Mouse (Mus musculus) C2C12 (cell line): Measurements from ENCODE around the gene Ppp1r21. TPM values are rescaled to one million over a fixed set of nuclear protein-coding genes. Genes with fewer than 3 reads are reported as not detected.
A peak's percentile ranks its signal among the peaks of the same experiment; 100 is the strongest.

Experiments
- H3K27me3 ChIP-seq: one replicate; pipeline ENCODE4 v1.6.1; 2011; ENCODE audit not compliant: control insufficient read depth, insufficient read depth, insufficient read length
- H3K36me3 ChIP-seq: one replicate; pipeline ENCODE4 v1.6.1; 2011; ENCODE audit not compliant: control insufficient read depth, insufficient read depth
- H3K4me3 ChIP-seq: one replicate; pipeline ENCODE4 v1.5.1; 2011; ENCODE audit warnings: mild to moderate bottlenecking, control low read depth; ENCODE audit not compliant: poor library complexity, insufficient read depth, severe bottlenecking
- H3K79me2 ChIP-seq: one replicate; pipeline ENCODE4 v1.6.1; 2011; ENCODE audit not compliant: control insufficient read depth, insufficient read depth
- H3K79me3 ChIP-seq: one replicate; pipeline ENCODE4 v1.6.1; 2011; ENCODE audit warnings: low read depth, control low read depth
- H3ac ChIP-seq: one replicate; pipeline ENCODE3; 2011; ENCODE audit warnings: low read depth; ENCODE audit not compliant: control insufficient read depth, insufficient read length
- CEBPB ChIP-seq: IDR thresholded peaks from one replicate; pipeline ENCODE4 v1.6.1; 2011; ENCODE audit warnings: low read depth, mild to moderate bottlenecking, control low read depth, moderate library complexity
- CTCF ChIP-seq: IDR thresholded peaks from one replicate; pipeline ENCODE4 v1.5.1; 2011; ENCODE audit not compliant: control insufficient read depth, insufficient read depth, insufficient read length
- FOSL1 ChIP-seq: IDR thresholded peaks from one replicate; pipeline ENCODE4 v1.8.0; 2011; ENCODE audit warnings: mild to moderate bottlenecking, low read length; ENCODE audit not compliant: poor library complexity, insufficient read depth, severe bottlenecking
- MAX ChIP-seq: IDR thresholded peaks from one replicate; pipeline ENCODE4 v1.6.1; 2011; ENCODE audit warnings: mild to moderate bottlenecking, control low read depth
- MYOD1 ChIP-seq: IDR thresholded peaks from one replicate; pipeline ENCODE4 v1.6.1; 2011; ENCODE audit warnings: low read depth; ENCODE audit not compliant: control insufficient read depth, insufficient read length
- MYOG ChIP-seq: IDR thresholded peaks from one replicate; pipeline ENCODE4 v1.6.1; 2011; ENCODE audit not compliant: control insufficient read depth, insufficient read length; ENCODE audit errors: extremely low read depth
- USF1 ChIP-seq: IDR thresholded peaks from one replicate; pipeline ENCODE4 v1.6.1; 2011; ENCODE audit warnings: low read depth, mild to moderate bottlenecking, control low read depth, moderate library complexity
- long read RNA-seq, 2 experiments: library from polyadenylated mRNA; unstranded; transcript quantifications; one replicate each; pipeline ENCODE4 v2.0.0; 2019 to 2020
- polyA plus RNA-seq: library from polyadenylated mRNA; unstranded; fragments of >200 nt; fragmentation: generic; extraction: Trizol; gene quantifications from one replicate; pipeline ENCODE4 v1.2.1, GENCODE M21; 2012; ENCODE audit warnings: missing spikeins

The Ppp1r21 gene
- polyA plus RNA-seq, result 13.5 TPM
- long read RNA-seq, experiment 1, partial matches to known transcripts, result 3 of 13 reads
- long read RNA-seq, experiment 1, other reads (novel, unspliced or antisense), result 6 of 13 reads
- long read RNA-seq, experiment 2, transcript Ppp1r21-201 (22 exons, 3,141 nt), result major isoform, 75 of 86 reads
- long read RNA-seq, experiment 2, partial matches to known transcripts, result 3 of 86 reads
- long read RNA-seq, experiment 2, other reads (novel, unspliced or antisense), result 8 of 86 reads

GRCm38 (mm10) chr17:88529519-88530235 is at the start of gene Ppp1r21:
Gene Ppp1r21 (plus strand): TSS chr17:88530118.
- H3K79me3 ChIP-seq, result no peaks in the 10 kb centered on the region
- TF ChIP-seq FOSL1 (no peak), MYOG (no peak), USF1 (no peak), MAX (no peak), CEBPB (no peak)
- no peaks in the 10 kb centered on the region for H3K27me3 ChIP-seq

GRCm38 (mm10) chr17:88480369-88480768 is 49.5 kb upstream of the Ppp1r21 start:
- H3K4me3 ChIP-seq, result no peak overlapping the region
- H3K27me3 ChIP-seq, result no peaks in the 10 kb centered on the region
- peaks cover 31% of the 10 kb centered on the region for H3K36me3 ChIP-seq
- H3K79me2 ChIP-seq, result peaks cover 40% of the 10 kb centered on the region
- no peak overlapping the region for H3ac ChIP-seq
- no peak for TF ChIP-seq MAX
- H3K79me3 ChIP-seq, result peaks cover 22% of the 10 kb centered on the region

More at GRCm38 (mm10) chr17:88529519-88530235, at the start of gene Ppp1r21:
- Histone ChIP-seq H3K79me2 (peaks cover 16% of the 10 kb centered on the region), H3ac (peak within 1 kb of the TSS; percentile 81), H3K4me3 (peak within 1 kb of the TSS; percentile 60), H3K36me3 (no peaks in the 10 kb centered on the region)

GRCm38 (mm10) chr17:88481062-88481461 is 48.9 kb upstream of the Ppp1r21 start:
- Histone ChIP-seq H3K79me3 (peaks cover 22% of the 10 kb centered on the region), H3K36me3 (peaks cover 28% of the 10 kb centered on the region), H3ac (no peak overlapping the region), H3K27me3 (no peaks in the 10 kb centered on the region), H3K79me2 (peaks cover 37% of the 10 kb centered on the region), H3K4me3 (no peak overlapping the region)
- TF ChIP-seq MYOD1 (no peak), CEBPB (no peak), MAX (no peak), MYOG (no peak), FOSL1 (no peak), CTCF (no peak), USF1 (no peak)

- Histone ChIP-seq H3K4me3 (no peak overlapping the region), H3K79me3 (peaks cover 22% of the 10 kb centered on the region), H3K27me3 (no peaks in the 10 kb centered on the region), H3ac (no peak overlapping the region), H3K36me3 (peaks cover 24% of the 10 kb centered on the region), H3K79me2 (peaks cover 37% of the 10 kb centered on the region)
- TF ChIP-seq CTCF (no peak), MYOG (no peak), CEBPB (no peak), MYOD1 (no peak), MAX (no peak), FOSL1 (no peak), USF1 (no peak)
Measured at GRCm38 (mm10) chr17:88481587-88481986, 48.3 kb upstream of the Ppp1r21 start.

- H3ac ChIP-seq, result no peak overlapping the region
- no peak for TF ChIP-seq FOSL1
- no peak for TF ChIP-seq USF1
- no peak for TF ChIP-seq CTCF
- TF ChIP-seq MAX, result no peak
- no peaks in the 10 kb centered on the region for H3K27me3 ChIP-seq
- no peak overlapping the region for H3K4me3 ChIP-seq
- peaks cover 19% of the 10 kb centered on the region for H3K79me2 ChIP-seq
- H3K79me3 ChIP-seq, result peaks cover 14% of the 10 kb centered on the region
- peaks cover 24% of the 10 kb centered on the region for H3K36me3 ChIP-seq
Measured at GRCm38 (mm10) chr17:88484539-88484938, 45.4 kb upstream of the Ppp1r21 start.

GRCm38 (mm10) chr17:88484951-88485350 is 45.0 kb upstream of the Ppp1r21 start:
- peaks cover 24% of the 10 kb centered on the region for H3K36me3 ChIP-seq
- H3K4me3 ChIP-seq, result no peak overlapping the region
- H3ac ChIP-seq, result no peak overlapping the region
- peaks cover 14% of the 10 kb centered on the region for H3K79me3 ChIP-seq
- no peaks in the 10 kb centered on the region for H3K27me3 ChIP-seq
- H3K79me2 ChIP-seq, result peaks cover 15% of the 10 kb centered on the region
- no peak for TF ChIP-seq MAX
